Mouse (Mus musculus): ENCODE measurements at regions not wholly inside any gene's neighbourhood (a gene's known extent, or its start where the extent isn't known, plus 50 kb on each side); places are given as distances from the start of the nearest gene placed in this dataset.
A peak's percentile ranks its signal among the peaks of the same experiment; 100 is the strongest.

- Histone ChIP-seq H3K4me3 (replicated peaks; ENCODE audit: insufficient read depth, low read depth, low read length) (no peak overlapping the region), H3K27me3 (ENCODE audit: control insufficient read depth, insufficient read depth, low read length) (no peaks in the 10 kb centered on the region), H3K4me1 (ENCODE audit: control insufficient read depth, insufficient read depth, low read length) (no peaks in the 10 kb centered on the region), H3K27ac (ENCODE audit: insufficient read depth, low read length) (no peak overlapping the region)
- no peak for DNase-seq
- WGBS = 54% methylated on average over 5 of the region's 5 CpGs
- no peak for TF ChIP-seq POLR2A (IDR thresholded peaks at IDR 0.05; ENCODE audit: borderline replicate concordance, insufficient read depth, low read length)
- no peak for TF ChIP-seq CTCF (IDR thresholded peaks at IDR 0.05; ENCODE audit: borderline replicate concordance, insufficient read depth, low read depth, low read length)
Observed at GRCm38 (mm10) chr8:25430552-25430951, 606.4 kb upstream of the Adam5 start.

GRCm38 (mm10) chr8:25429846-25430482, 605.8 kb upstream of the Adam5 start:
- WGBS = 81% methylated on average over 19 of the region's 19 CpGs
- no peak for TF ChIP-seq CTCF (IDR thresholded peaks at IDR 0.05; ENCODE audit: borderline replicate concordance, insufficient read depth, low read depth, low read length)
- TF ChIP-seq POLR2A (IDR thresholded peaks at IDR 0.05; ENCODE audit: borderline replicate concordance, insufficient read depth, low read length) = no peak
- Histone ChIP-seq H3K4me1 (ENCODE audit: control insufficient read depth, insufficient read depth, low read length) (no peaks in the 10 kb centered on the region), H3K27ac (ENCODE audit: insufficient read depth, low read length) (no peak overlapping the region), H3K27me3 (ENCODE audit: control insufficient read depth, insufficient read depth, low read length) (no peaks in the 10 kb centered on the region), H3K4me3 (replicated peaks; ENCODE audit: insufficient read depth, low read depth, low read length) (no peak overlapping the region)
- DNase-seq = no peak

- no peak overlapping the region for H3K4me3 ChIP-seq (replicated peaks; ENCODE audit: insufficient read depth, low read depth, low read length)
- H3K27ac ChIP-seq (ENCODE audit: insufficient read depth, low read length) = no peak overlapping the region
- no peak for DNase-seq
- 93% methylated on average over 2 of the region's 2 CpGs for WGBS
- no peaks in the 10 kb centered on the region for H3K27me3 ChIP-seq (ENCODE audit: control insufficient read depth, insufficient read depth, low read length)
- no peaks in the 10 kb centered on the region for H3K4me1 ChIP-seq (ENCODE audit: control insufficient read depth, insufficient read depth, low read length)
- TF ChIP-seq CTCF (IDR thresholded peaks at IDR 0.05; ENCODE audit: borderline replicate concordance, insufficient read depth, low read depth, low read length) = no peak
- TF ChIP-seq POLR2A (IDR thresholded peaks at IDR 0.05; ENCODE audit: borderline replicate concordance, insufficient read depth, low read length) = no peak
Observed at GRCm38 (mm10) chr8:25428761-25429160, 604.6 kb upstream of the Adam5 start.

- H3K4me3 ChIP-seq (replicated peaks; ENCODE audit: insufficient read depth, low read depth, low read length) = no peak overlapping the region
- H3K4me1 ChIP-seq (ENCODE audit: control insufficient read depth, insufficient read depth, low read length) = peaks cover 6% of the 10 kb centered on the region
- WGBS = 19% methylated on average over 1 of the region's 1 CpGs
- no peak overlapping the region for H3K27ac ChIP-seq (ENCODE audit: insufficient read depth, low read length)
- DNase-seq = no peak
- TF ChIP-seq POLR2A (IDR thresholded peaks at IDR 0.05; ENCODE audit: borderline replicate concordance, insufficient read depth, low read length) (no peak), CTCF (IDR thresholded peaks at IDR 0.05; ENCODE audit: borderline replicate concordance, insufficient read depth, low read depth, low read length) (no peak)
- no peaks in the 10 kb centered on the region for H3K27me3 ChIP-seq (ENCODE audit: control insufficient read depth, insufficient read depth, low read length)
Observed at GRCm38 (mm10) chr8:25426207-25426606, 602.0 kb upstream of the Adam5 start.

GRCm38 (mm10) chr8:25421478-25421877, 597.3 kb upstream of the Adam5 start:
- peak; percentile 93 to 98 for DNase-seq
- no peaks in the 10 kb centered on the region for H3K27me3 ChIP-seq (ENCODE audit: control insufficient read depth, insufficient read depth, low read length)
- H3K4me1 ChIP-seq (ENCODE audit: control insufficient read depth, insufficient read depth, low read length) = peaks cover 11% of the 10 kb centered on the region
- peak overlapping the region; percentile 89 for H3K27ac ChIP-seq (ENCODE audit: insufficient read depth, low read length)
- TF ChIP-seq CTCF (IDR thresholded peaks at IDR 0.05; ENCODE audit: borderline replicate concordance, insufficient read depth, low read depth, low read length) (no peak), POLR2A (IDR thresholded peaks at IDR 0.05; ENCODE audit: borderline replicate concordance, insufficient read depth, low read length) (peak; percentile 35; the same call in 1 of the 2 replicates)
- H3K4me3 ChIP-seq (replicated peaks; ENCODE audit: insufficient read depth, low read depth, low read length) = no peak overlapping the region
- WGBS = 14% methylated on average over 6 of the region's 6 CpGs

- TF ChIP-seq CTCF (IDR thresholded peaks at IDR 0.05; ENCODE audit: borderline replicate concordance, insufficient read depth, low read depth, low read length) (no peak), POLR2A (IDR thresholded peaks at IDR 0.05; ENCODE audit: borderline replicate concordance, insufficient read depth, low read length) (no peak)
- peak in 1 of 2 experiments; percentile 49 for DNase-seq
- WGBS = 22% methylated on average over 5 of the region's 5 CpGs
- Histone ChIP-seq H3K4me1 (ENCODE audit: control insufficient read depth, insufficient read depth, low read length) (peaks cover 8% of the 10 kb centered on the region; the same call in 1 of the 2 replicates), H3K4me3 (replicated peaks; ENCODE audit: insufficient read depth, low read depth, low read length) (no peak overlapping the region), H3K27me3 (ENCODE audit: control insufficient read depth, insufficient read depth, low read length) (no peaks in the 10 kb centered on the region), H3K27ac (ENCODE audit: insufficient read depth, low read length) (no peak overlapping the region)
Observed at GRCm38 (mm10) chr8:25410536-25410935, 586.4 kb upstream of the Adam5 start.

- no peaks in the 10 kb centered on the region for H3K27me3 ChIP-seq (ENCODE audit: control insufficient read depth, insufficient read depth, low read length)
- TF ChIP-seq POLR2A (IDR thresholded peaks at IDR 0.05; ENCODE audit: borderline replicate concordance, insufficient read depth, low read length) = no peak
- WGBS = 93% methylated on average over 5 of the region's 5 CpGs
- no peak overlapping the region for H3K4me3 ChIP-seq (replicated peaks; ENCODE audit: insufficient read depth, low read depth, low read length)
- no peak overlapping the region for H3K27ac ChIP-seq (ENCODE audit: insufficient read depth, low read length)
- peaks cover 8% of the 10 kb centered on the region; the same call in 1 of the 2 replicates for H3K4me1 ChIP-seq (ENCODE audit: control insufficient read depth, insufficient read depth, low read length)
- DNase-seq = no peak
Observed at GRCm38 (mm10) chr8:25407862-25408261, 583.7 kb upstream of the Adam5 start.

- TF ChIP-seq POLR2A (IDR thresholded peaks at IDR 0.05; ENCODE audit: borderline replicate concordance, insufficient read depth, low read length) (no peak), CTCF (IDR thresholded peaks at IDR 0.05; ENCODE audit: borderline replicate concordance, insufficient read depth, low read depth, low read length) (no peak)
- DNase-seq = no peak
- no peak overlapping the region for H3K27ac ChIP-seq (ENCODE audit: insufficient read depth, low read length)
- 73% methylated on average over 6 of the region's 6 CpGs for WGBS
- no peak overlapping the region for H3K4me3 ChIP-seq (replicated peaks; ENCODE audit: insufficient read depth, low read depth, low read length)
- no peaks in the 10 kb centered on the region for H3K27me3 ChIP-seq (ENCODE audit: control insufficient read depth, insufficient read depth, low read length)
- peaks cover 13% of the 10 kb centered on the region for H3K4me1 ChIP-seq (ENCODE audit: control insufficient read depth, insufficient read depth, low read length)
Observed at GRCm38 (mm10) chr8:25392766-25393166, 568.6 kb upstream of the Adam5 start.
